Mouse (Mus musculus) effector memory CD4-positive, alpha-beta T cell, adult 7 months (primary cell): ENCODE results near the gene Gm9964. TPM values are rescaled to one million over a fixed set of nuclear protein-coding genes. Genes with fewer than 3 reads are reported as not detected.

Experiments used
- polyA plus RNA-seq: library from polyadenylated mRNA; unstranded; fragments of 100-300 nt; shearing (Covaris generic); gene quantifications from one replicate; pipeline ENCODE4 v1.2.1, GENCODE M21; 2017

Gene Gm9964
- polyA plus RNA-seq: not detected

DNA sequence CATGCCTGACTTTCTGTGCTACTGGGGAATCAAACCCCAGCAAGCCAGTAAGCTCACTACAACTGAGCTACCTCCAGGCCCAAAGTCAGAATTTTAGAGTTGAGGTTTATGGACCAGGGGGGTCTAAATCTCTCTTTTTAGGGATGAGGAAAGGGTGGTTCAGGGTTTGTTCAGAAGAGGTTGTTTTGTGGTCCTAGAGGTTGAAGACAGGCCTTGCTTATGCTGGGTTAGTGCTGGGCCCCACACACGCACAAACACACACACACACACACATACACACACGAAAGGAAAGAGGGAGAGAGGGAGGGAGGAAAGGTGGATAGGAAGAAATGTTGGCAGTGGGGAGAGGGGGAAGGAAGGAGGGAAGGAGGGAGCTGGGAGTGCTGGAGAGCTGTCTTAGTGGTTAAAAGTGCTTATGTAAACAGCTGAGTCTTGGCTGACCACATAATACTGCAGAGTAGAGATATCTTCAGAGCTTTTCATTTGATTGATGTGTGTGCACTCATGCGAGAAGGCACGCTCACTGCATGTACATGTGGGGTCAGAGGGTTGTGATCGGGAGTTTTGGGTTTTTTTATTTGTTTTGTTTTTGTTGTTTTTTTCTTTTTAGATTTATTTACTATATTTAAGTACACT lies at the start of gene Gm9964:
Gene Gm9964, minus strand, starts transcription at position 51 of the 636 bp plus-strand sequence.

DNA sequence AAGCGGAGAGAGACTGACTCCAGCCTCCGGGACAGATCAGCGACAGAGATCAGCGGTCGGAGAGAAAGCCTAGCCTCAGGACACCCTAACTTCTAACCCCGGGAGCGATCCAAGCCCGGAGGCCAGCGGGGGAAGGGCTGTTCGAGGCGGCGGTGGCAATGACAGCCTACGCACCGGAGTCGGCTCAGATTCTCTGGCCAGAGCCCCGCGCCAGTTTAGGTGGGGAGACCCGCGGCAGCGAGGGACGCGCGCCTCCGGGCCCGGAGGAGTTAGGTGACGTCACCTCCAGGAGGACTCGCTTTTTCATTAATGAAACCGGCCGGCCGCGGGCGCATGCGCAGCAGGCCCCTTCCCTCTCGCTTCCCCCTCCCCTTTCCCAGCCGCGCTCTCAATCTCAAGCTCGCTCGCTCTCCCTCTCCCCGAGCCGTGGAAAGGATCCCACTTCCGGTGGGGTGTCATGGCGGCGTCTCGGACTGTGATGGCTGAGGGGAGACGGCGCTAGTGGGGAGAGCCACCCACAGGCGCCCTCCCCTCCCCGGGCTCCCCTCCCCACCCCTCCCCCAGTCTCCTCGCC lies 42.6 kb upstream of the Gm9964 start, which contains the start of gene Nf1:
Gene Nf1, plus strand, starts transcription at position 460 of the 574 bp plus-strand sequence.

DNA sequence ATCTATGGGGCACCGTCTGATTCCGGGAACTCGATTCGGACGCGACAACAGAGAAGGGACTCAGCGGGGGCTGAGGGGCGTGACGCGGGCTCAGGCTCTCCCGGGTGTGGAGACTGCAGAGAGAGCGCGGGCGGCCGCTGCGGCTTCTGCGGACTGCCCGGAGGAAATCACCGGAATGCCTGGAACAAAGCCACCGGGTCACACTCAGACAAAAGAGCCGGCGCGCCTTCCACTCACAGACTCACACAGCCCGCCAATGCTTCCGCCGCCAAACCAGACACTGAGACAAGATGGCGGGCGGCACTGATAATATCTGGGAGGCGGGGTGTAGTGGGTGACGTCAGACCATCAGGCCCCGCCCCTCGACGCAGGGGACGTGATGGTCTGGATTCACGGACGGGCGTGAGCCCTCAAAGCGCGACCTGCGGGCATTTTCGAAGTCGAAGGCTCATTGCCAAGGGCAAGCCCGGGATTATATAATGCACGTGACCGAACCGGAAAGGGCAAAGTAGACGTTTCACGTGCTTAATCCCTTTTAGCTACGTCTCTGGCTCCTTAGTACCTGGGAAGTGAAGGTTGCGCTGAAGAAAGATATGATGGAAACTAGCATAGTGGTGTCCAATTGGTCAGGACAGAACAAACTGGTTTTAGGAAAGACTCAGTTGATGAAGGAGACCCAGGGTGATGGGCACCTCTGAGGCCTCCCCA lies 42.2 kb downstream of the Gm9964 start, which contains the start of gene Wsb1:
Gene Wsb1, minus strand, starts transcription at position 281 of the 708 bp plus-strand sequence.

Other genes with a start within 250 kb of the Gm9964 start
- gene Ksr1, start 150.5 kb downstream of the Gm9964 start, polyA plus RNA-seq: 10.4 TPM
- gene Wsb1, start 42.2 kb downstream of the Gm9964 start, polyA plus RNA-seq: 386 TPM
- 3.7 TPM for gene Nf1, start 42.8 kb upstream of the Gm9964 start, polyA plus RNA-seq
- gene Omg, start 207.2 kb upstream of the Gm9964 start, polyA plus RNA-seq: not detected
- 81.9 TPM for gene Evi2b, start 226.9 kb upstream of the Gm9964 start, polyA plus RNA-seq
- gene Evi2, start 233.7 kb upstream of the Gm9964 start, polyA plus RNA-seq: 4.2 TPM
- 118 TPM for gene Evi2a, start 233.7 kb upstream of the Gm9964 start, polyA plus RNA-seq